Mouse (Mus musculus) heart, embryonic 12.5 days (tissue): ENCODE measurements at regions not wholly inside any gene's neighbourhood (a gene's known extent, or its start where the extent isn't known, plus 50 kb on each side); places are given as distances from the start of the nearest gene placed in this dataset.

ENCODE experiments used
- ATAC-seq: fragments of 200-750 bp; cut with Nextera tagmentation; 2 replicates; pipeline ENCODE4 v1.8.0; 2017; ENCODE audit warnings: moderate TSS enrichment, moderate library complexity; ENCODE audit not compliant: insufficient number of reproducible peaks, low FRiP score
- H3K27ac ChIP-seq: fragments of 300-500 bp; sonication (generic); 2 replicates; pipeline ENCODE4 v1.5.1; 2016; ENCODE audit warnings: mild to moderate bottlenecking, moderate library complexity; ENCODE audit not compliant: poor library complexity, severe bottlenecking
- H3K27me3 ChIP-seq: fragments of 300-500 bp; sonication (generic); replicated peaks from 2 replicates; pipeline ENCODE4 v1.6.1; 2016; ENCODE audit warnings: mild to moderate bottlenecking, moderate library complexity
- H3K36me3 ChIP-seq: fragments of 300-500 bp; sonication (generic); 2 replicates; pipeline ENCODE4 v1.6.1; 2016; ENCODE audit warnings: mild to moderate bottlenecking, moderate library complexity
- H3K4me1 ChIP-seq: fragments of 300-500 bp; sonication (generic); replicated peaks from 2 replicates; pipeline ENCODE4 v1.6.1; 2016; ENCODE audit warnings: mild to moderate bottlenecking
- H3K4me2 ChIP-seq: fragments of 300-500 bp; sonication (generic); 2 replicates; pipeline ENCODE4 v1.6.1; 2016; ENCODE audit warnings: mild to moderate bottlenecking, moderate library complexity
- H3K4me3 ChIP-seq: fragments of 300-500 bp; sonication (generic); 2 replicates; pipeline ENCODE4 v1.5.1; 2016; ENCODE audit warnings: mild to moderate bottlenecking
- H3K9ac ChIP-seq: fragments of 300-500 bp; sonication (generic); 2 replicates; pipeline ENCODE4 v1.6.1; 2016; ENCODE audit warnings: mild to moderate bottlenecking, moderate library complexity
- H3K9me3 ChIP-seq: fragments of 300-500 bp; sonication (generic); replicated peaks from 2 replicates; pipeline ENCODE4 v1.6.1; 2016; ENCODE audit warnings: mild to moderate bottlenecking, moderate library complexity
- WGBS: fragments of 180-500 bp; shearing (Covaris S2); methylation state at CpG from one replicate; pipeline ENCODE4 v1.1.7; 2016; 5-methylcytosine and 5-hydroxymethylcytosine counted together

GRCm38 (mm10) chr15:62465026-62465839, 1379.7 kb downstream of the Gsdmc2 start:
- Histone ChIP-seq H3K4me3 (no peak overlapping the region), H3K9me3 (no peaks in the 10 kb centered on the region), H3K27ac (no peak overlapping the region), H3K4me2 (no peak overlapping the region), H3K36me3 (no peaks in the 10 kb centered on the region), H3K9ac (no peak overlapping the region), H3K27me3 (no peaks in the 10 kb centered on the region), H3K4me1 (no peaks in the 10 kb centered on the region)
- 67% methylated on average over 6 of the region's 6 CpGs for WGBS
- ATAC-seq: no peak

- Histone ChIP-seq H3K4me1 (no peaks in the 10 kb centered on the region), H3K4me2 (no peak overlapping the region), H3K4me3 (no peak overlapping the region), H3K9me3 (no peaks in the 10 kb centered on the region), H3K27me3 (no peaks in the 10 kb centered on the region), H3K27ac (no peak overlapping the region), H3K36me3 (no peaks in the 10 kb centered on the region), H3K9ac (no peak overlapping the region)
- ATAC-seq: peak; percentile 77
- 27% methylated on average over 3 of the region's 3 CpGs for WGBS
Measured at GRCm38 (mm10) chr15:62462698-62463097, 1382.3 kb downstream of the Gsdmc2 start.

- H3K9me3 ChIP-seq: no peaks in the 10 kb centered on the region
- H3K27ac ChIP-seq: no peak overlapping the region
- H3K9ac ChIP-seq: no peak overlapping the region
- no peaks in the 10 kb centered on the region for H3K4me1 ChIP-seq
- H3K27me3 ChIP-seq: no peaks in the 10 kb centered on the region
- H3K36me3 ChIP-seq: no peaks in the 10 kb centered on the region
- ATAC-seq: no peak
- 84% methylated on average over 7 of the region's 7 CpGs for whole genome bisulfite sequencing
- H3K4me3 ChIP-seq: no peak overlapping the region
- H3K4me2 ChIP-seq: no peak overlapping the region
Measured at GRCm38 (mm10) chr15:62461398-62462051, 1383.5 kb downstream of the Gsdmc2 start.

GRCm38 (mm10) chr15:62460724-62461123, 1384.3 kb downstream of the Gsdmc2 start:
- WGBS: 71% methylated on average over 2 of the region's 2 CpGs
- ATAC-seq: no peak
- Histone ChIP-seq H3K36me3 (no peaks in the 10 kb centered on the region), H3K4me3 (no peak overlapping the region), H3K4me1 (no peaks in the 10 kb centered on the region), H3K4me2 (no peak overlapping the region), H3K27ac (no peak overlapping the region), H3K9ac (no peak overlapping the region), H3K9me3 (no peaks in the 10 kb centered on the region), H3K27me3 (no peaks in the 10 kb centered on the region)

- no peak for ATAC-seq
- H3K36me3 ChIP-seq: no peaks in the 10 kb centered on the region
- no peaks in the 10 kb centered on the region for H3K4me1 ChIP-seq
- no peak overlapping the region for H3K9ac ChIP-seq
- no peaks in the 10 kb centered on the region for H3K27me3 ChIP-seq
- H3K4me3 ChIP-seq: no peak overlapping the region
- H3K9me3 ChIP-seq: no peaks in the 10 kb centered on the region
- no peak overlapping the region for H3K27ac ChIP-seq
- H3K4me2 ChIP-seq: no peak overlapping the region
- 61% methylated on average over 6 of the region's 6 CpGs for WGBS
Measured at GRCm38 (mm10) chr15:62460026-62460607, 1384.9 kb downstream of the Gsdmc2 start.

GRCm38 (mm10) chr15:62457990-62458389, 1387.0 kb downstream of the Gsdmc2 start:
- Histone ChIP-seq H3K36me3 (no peaks in the 10 kb centered on the region), H3K27ac (no peak overlapping the region), H3K27me3 (no peaks in the 10 kb centered on the region), H3K4me1 (no peaks in the 10 kb centered on the region), H3K4me3 (no peak overlapping the region), H3K4me2 (no peak overlapping the region), H3K9me3 (no peaks in the 10 kb centered on the region), H3K9ac (no peak overlapping the region)
- ATAC-seq: no peak
- 45% methylated on average over 2 of the region's 2 CpGs for WGBS

GRCm38 (mm10) chr15:62457051-62457664, 1387.8 kb downstream of the Gsdmc2 start:
- ATAC-seq: no peak
- Histone ChIP-seq H3K4me1 (no peaks in the 10 kb centered on the region), H3K36me3 (no peaks in the 10 kb centered on the region), H3K9me3 (no peaks in the 10 kb centered on the region), H3K27me3 (no peaks in the 10 kb centered on the region), H3K4me2 (no peak overlapping the region), H3K9ac (no peak overlapping the region), H3K27ac (no peak overlapping the region), H3K4me3 (no peak overlapping the region)
- WGBS: 69% methylated on average over 4 of the region's 4 CpGs

- H3K36me3 ChIP-seq: no peaks in the 10 kb centered on the region
- no peaks in the 10 kb centered on the region for H3K9me3 ChIP-seq
- H3K27me3 ChIP-seq: no peaks in the 10 kb centered on the region
- H3K4me1 ChIP-seq: no peaks in the 10 kb centered on the region
- no peak overlapping the region for H3K9ac ChIP-seq
- WGBS: 80% methylated on average over 1 of the region's 1 CpGs
- no peak overlapping the region for H3K4me2 ChIP-seq
- ATAC-seq: no peak
- no peak overlapping the region for H3K27ac ChIP-seq
- no peak overlapping the region for H3K4me3 ChIP-seq
Measured at GRCm38 (mm10) chr15:62456020-62456419, 1389.0 kb downstream of the Gsdmc2 start.

- no peak for ATAC-seq
- WGBS: 77% methylated on average over 3 of the region's 3 CpGs
- no peaks in the 10 kb centered on the region for H3K4me1 ChIP-seq
Measured at GRCm38 (mm10) chr15:62448116-62448515, 1396.9 kb downstream of the Gsdmc2 start.

GRCm38 (mm10) chr15:62439211-62439610, 1405.8 kb downstream of the Gsdmc2 start:
- no peaks in the 10 kb centered on the region for H3K27me3 ChIP-seq
- WGBS: 57% methylated on average over 5 of the region's 5 CpGs
- no peaks in the 10 kb centered on the region for H3K4me1 ChIP-seq
- H3K27ac ChIP-seq: no peak overlapping the region
- H3K9me3 ChIP-seq: no peaks in the 10 kb centered on the region
- no peaks in the 10 kb centered on the region for H3K36me3 ChIP-seq
- H3K4me3 ChIP-seq: no peak overlapping the region
- no peak overlapping the region for H3K9ac ChIP-seq
- ATAC-seq: no peak
- H3K4me2 ChIP-seq: no peak overlapping the region

More at GRCm38 (mm10) chr15:62448116-62448515, 1396.9 kb downstream of the Gsdmc2 start:
- Histone ChIP-seq H3K4me2 (no peak overlapping the region), H3K27me3 (no peaks in the 10 kb centered on the region), H3K9me3 (no peaks in the 10 kb centered on the region), H3K27ac (no peak overlapping the region), H3K36me3 (no peaks in the 10 kb centered on the region), H3K4me3 (no peak overlapping the region), H3K9ac (no peak overlapping the region)

- WGBS: 82% methylated on average over 5 of the region's 5 CpGs
- H3K27ac ChIP-seq: no peak overlapping the region
- H3K4me2 ChIP-seq: no peak overlapping the region
- H3K27me3 ChIP-seq: no peaks in the 10 kb centered on the region
- no peaks in the 10 kb centered on the region for H3K9me3 ChIP-seq
- no peaks in the 10 kb centered on the region for H3K4me1 ChIP-seq
- H3K36me3 ChIP-seq: no peaks in the 10 kb centered on the region
- no peak for ATAC-seq
- no peak overlapping the region for H3K4me3 ChIP-seq
- H3K9ac ChIP-seq: no peak overlapping the region
Measured at GRCm38 (mm10) chr15:62436631-62437030, 1408.3 kb downstream of the Gsdmc2 start.
